Mouse (Mus musculus) midbrain, embryonic 13.5 days (tissue): ENCODE measurements around the gene Tor1a. TPM values are rescaled to one million over a fixed set of nuclear protein-coding genes. Genes with fewer than 3 reads are reported as not detected.
A peak's percentile ranks its signal among the peaks of the same experiment; 100 is the strongest.

Experiments
- ATAC-seq: fragments of 200-750 bp; cut with Nextera tagmentation; 2 replicates; pipeline ENCODE4 v1.8.0; 2017; ENCODE audit warnings: mild to moderate bottlenecking, moderate TSS enrichment, moderate library complexity
- H3K27ac ChIP-seq: fragments of 300-500 bp; sonication (generic); 2 replicates; pipeline ENCODE4 v1.5.1; 2015; ENCODE audit warnings: inconsistent platforms, mild to moderate bottlenecking, moderate library complexity
- H3K27me3 ChIP-seq: fragments of 300-500 bp; sonication (generic); 2 replicates; pipeline ENCODE4 v1.6.1; 2015; ENCODE audit warnings: mild to moderate bottlenecking, inconsistent platforms
- H3K36me3 ChIP-seq: fragments of 300-500 bp; sonication (generic); 2 replicates; pipeline ENCODE4 v1.6.1; 2015; ENCODE audit warnings: mild to moderate bottlenecking, inconsistent platforms
- H3K4me1 ChIP-seq: fragments of 300-500 bp; sonication (generic); replicated peaks from 2 replicates; pipeline ENCODE4 v1.6.1; 2015; ENCODE audit warnings: inconsistent platforms
- H3K4me2 ChIP-seq: fragments of 300-500 bp; sonication (generic); replicated peaks from 2 replicates; pipeline ENCODE4 v1.6.1; 2015; ENCODE audit warnings: moderate library complexity, mild to moderate bottlenecking, inconsistent platforms
- H3K4me3 ChIP-seq: fragments of 300-500 bp; sonication (generic); replicated peaks from 2 replicates; pipeline ENCODE4 v1.5.1; 2015; ENCODE audit warnings: mild to moderate bottlenecking, inconsistent platforms
- H3K9ac ChIP-seq: fragments of 300-500 bp; sonication (generic); replicated peaks from 2 replicates; pipeline ENCODE4 v1.6.1; 2015; ENCODE audit warnings: mild to moderate bottlenecking, inconsistent platforms
- H3K9me3 ChIP-seq: fragments of 300-500 bp; sonication (generic); 2 replicates; pipeline ENCODE4 v1.6.1; 2016; ENCODE audit warnings: mild to moderate bottlenecking, inconsistent platforms
- WGBS: fragments of 180-500 bp; shearing (Covaris S2); methylation state at CpG from one replicate; pipeline ENCODE4 v1.1.7; 2015; 5-methylcytosine and 5-hydroxymethylcytosine counted together
- polyA plus RNA-seq: library from polyadenylated mRNA; unstranded; fragments of >200 nt; fragmentation: Nextera tagmentation; extraction: Ambion mirVana; gene quantifications from 2 replicates; pipeline ENCODE4 v1.2.1, GENCODE M21; 2015

The Tor1a gene
- polyA plus RNA-seq, 1 experiment from 2014 or later, result 95.7 TPM

DNA sequence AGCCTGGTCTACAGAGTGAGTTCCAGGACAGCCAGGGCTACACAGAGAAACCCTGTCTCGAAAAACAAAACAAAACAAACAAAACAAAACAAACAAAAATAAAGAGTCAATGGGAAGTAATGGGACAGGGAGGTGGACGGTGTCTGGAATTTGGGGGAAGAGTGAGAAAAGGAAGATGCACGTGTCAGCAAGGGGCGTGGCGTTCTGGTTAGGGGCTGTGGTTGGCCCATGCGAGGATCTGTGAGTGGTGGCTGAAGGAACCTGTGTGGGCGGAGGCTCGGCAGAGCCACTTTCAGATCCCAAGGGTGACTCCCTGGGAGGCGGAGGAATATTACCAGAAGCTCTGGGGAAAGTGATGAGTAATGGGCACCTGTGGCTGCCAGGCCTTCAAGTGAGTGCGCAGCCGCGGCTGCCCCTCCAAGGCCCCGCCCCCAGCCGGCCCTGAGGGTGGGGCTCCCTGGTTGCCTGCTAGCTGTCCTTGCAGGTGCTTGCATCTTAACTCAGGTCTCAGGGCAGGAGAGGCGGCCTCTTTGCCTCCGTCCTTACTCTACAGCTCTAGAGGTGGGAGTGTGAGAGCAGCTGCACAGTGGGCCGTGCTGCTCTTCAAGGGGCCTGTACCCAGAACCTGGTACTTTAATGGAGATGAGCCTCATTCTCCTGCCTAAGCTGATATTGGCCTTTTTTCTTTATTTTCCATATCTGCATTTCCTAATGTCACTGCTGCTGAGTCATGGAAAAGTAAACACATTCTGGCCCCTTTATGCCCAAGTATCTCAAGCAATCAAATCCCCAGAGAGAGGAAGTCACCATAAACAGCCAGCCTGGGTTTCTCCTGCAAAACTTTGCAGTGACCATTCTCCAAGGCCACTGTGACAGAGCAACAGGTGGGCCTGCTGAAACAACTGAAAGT is 17.6 kb upstream of the Tor1a start:
- Histone ChIP-seq H3K4me3 (no peak overlapping the region), H3K4me1 (peaks cover 33% of the 10 kb centered on the region), H3K36me3 (peaks cover 7% of the 10 kb centered on the region; the same call in 1 of the 2 replicates), H3K27me3 (no peaks in the 10 kb centered on the region), H3K27ac (no peak overlapping the region), H3K9me3 (no peaks in the 10 kb centered on the region), H3K9ac (no peak overlapping the region), H3K4me2 (no peak overlapping the region)
- WGBS, result 27% methylated on average over 17 of the region's 17 CpGs
- no peak for ATAC-seq

DNA sequence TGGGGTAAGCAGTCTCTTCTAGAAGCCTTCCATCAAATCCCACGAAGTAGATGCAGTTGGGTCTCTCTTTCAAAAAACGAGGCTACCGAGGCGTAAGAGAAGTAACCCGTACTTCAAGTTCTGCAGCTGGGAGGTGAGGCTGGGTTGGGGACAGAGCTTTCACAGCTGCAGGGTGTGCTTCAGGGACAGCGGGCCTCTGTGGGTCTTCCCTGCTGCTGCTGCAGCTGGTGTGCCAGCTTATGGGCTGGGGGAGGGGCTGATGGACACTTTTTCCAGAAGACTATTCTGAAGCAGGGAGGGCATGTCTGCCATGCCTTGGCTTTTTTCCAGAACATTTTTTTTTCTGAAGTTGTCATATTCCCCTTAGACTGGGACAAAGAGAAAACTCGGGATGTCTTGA is 15.3 kb upstream of the Tor1a start:
- Histone ChIP-seq H3K9ac (peak overlapping the region; percentile 78), H3K36me3 (peaks cover 21% of the 10 kb centered on the region), H3K27ac (no peak overlapping the region), H3K4me2 (peak overlapping the region; percentile 82), H3K27me3 (no peaks in the 10 kb centered on the region), H3K4me3 (peak overlapping the region; percentile 87), H3K9me3 (no peaks in the 10 kb centered on the region), H3K4me1 (peaks cover 33% of the 10 kb centered on the region)
- ATAC-seq, result no peak
- 52% methylated on average over 7 of the region's 7 CpGs for WGBS

DNA sequence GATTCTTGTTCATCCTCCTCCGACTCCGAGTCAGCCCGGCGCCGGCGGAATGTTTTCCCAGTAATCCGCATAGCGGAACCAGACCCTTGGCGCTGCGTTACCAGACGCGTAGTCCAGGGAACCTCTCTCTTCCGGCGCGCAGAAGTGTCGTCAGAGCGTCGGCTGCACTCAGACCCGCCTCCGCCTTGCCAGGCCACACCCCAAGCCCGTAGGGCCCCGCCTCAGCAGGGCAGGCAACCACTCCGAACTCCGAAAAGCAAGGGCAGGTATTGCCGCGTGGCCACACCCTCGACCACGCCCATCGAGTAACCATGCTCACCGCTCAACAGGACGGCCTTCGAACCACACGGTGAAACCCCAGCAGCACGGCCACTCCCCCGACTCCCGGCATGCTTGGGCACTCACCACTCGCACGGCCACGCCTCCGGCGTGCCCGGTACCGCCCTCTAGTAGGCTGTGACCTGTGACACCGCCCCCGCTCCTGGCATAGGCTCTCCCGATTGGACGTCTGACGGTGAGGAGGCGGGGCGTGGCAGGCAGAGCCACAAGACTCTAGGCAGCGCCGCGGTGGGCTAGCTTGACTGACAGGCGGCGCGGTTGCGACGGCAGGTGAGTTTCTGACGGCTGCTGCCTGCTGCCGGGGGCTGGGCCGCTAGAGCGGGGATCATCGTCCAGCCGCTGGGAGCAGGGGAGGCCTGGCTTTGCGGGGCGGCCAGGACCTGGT is 14.2 kb upstream of the Tor1a start, which contains the start of the genes BC005624 and Usp20:
Gene BC005624, minus strand, starts transcription at position 412 of the 724 bp plus-strand sequence.
Gene Usp20, plus strand, starts transcription at position 490 of the 724 bp plus-strand sequence.
- under 1% methylated on average over 66 of the region's 66 CpGs for WGBS
- peak within 1 kb of the TSS; percentile 78 for H3K9ac ChIP-seq

DNA sequence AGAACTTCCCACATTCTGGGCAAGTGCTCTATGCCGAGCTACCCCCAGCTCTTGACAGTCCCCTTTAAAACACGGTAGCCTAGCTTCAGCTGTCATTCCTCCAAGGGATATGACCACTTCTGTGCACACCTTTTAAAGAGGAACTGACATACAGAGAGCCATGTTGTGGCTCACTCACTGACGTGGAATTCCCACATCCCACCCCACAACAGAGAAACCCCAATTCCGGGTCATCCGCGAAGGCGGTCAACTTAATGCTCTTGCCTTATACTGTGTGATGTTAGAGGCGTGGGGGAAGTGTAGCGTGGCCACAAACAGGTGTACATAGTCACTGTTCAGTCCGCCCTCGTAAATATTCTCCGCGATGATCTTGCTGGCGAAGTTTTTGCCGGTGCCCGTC is 907 bp downstream of the Tor1a start:
- no peak; the same call in 1 of the 2 replicates for ATAC-seq
- H3K27me3 ChIP-seq, result no peaks in the 10 kb centered on the region
- H3K27ac ChIP-seq, result no peak overlapping the region
- peak overlapping the region; percentile 96 for H3K4me3 ChIP-seq
- H3K4me1 ChIP-seq, result peaks cover 29% of the 10 kb centered on the region
- H3K9me3 ChIP-seq, result no peaks in the 10 kb centered on the region
- peak overlapping the region; percentile 96 for H3K4me2 ChIP-seq
- peaks cover 50% of the 10 kb centered on the region for H3K36me3 ChIP-seq
- WGBS, result 27% methylated on average over 16 of the region's 16 CpGs
- peak overlapping the region; percentile 97 for H3K9ac ChIP-seq

More for the DNA sequence above, 14.2 kb upstream of the Tor1a start, which contains the start of the genes BC005624 and Usp20:
- Histone ChIP-seq H3K27ac (peak within 1 kb of the TSS; percentile 76), H3K27me3 (no peaks in the 10 kb centered on the region), H3K4me3 (peak within 1 kb of the TSS; percentile 87), H3K4me2 (peak within 1 kb of the TSS; percentile 82), H3K4me1 (peaks cover 33% of the 10 kb centered on the region), H3K9me3 (no peaks in the 10 kb centered on the region), H3K36me3 (peaks cover 32% of the 10 kb centered on the region)
- ATAC-seq, result peak; percentile 99

DNA sequence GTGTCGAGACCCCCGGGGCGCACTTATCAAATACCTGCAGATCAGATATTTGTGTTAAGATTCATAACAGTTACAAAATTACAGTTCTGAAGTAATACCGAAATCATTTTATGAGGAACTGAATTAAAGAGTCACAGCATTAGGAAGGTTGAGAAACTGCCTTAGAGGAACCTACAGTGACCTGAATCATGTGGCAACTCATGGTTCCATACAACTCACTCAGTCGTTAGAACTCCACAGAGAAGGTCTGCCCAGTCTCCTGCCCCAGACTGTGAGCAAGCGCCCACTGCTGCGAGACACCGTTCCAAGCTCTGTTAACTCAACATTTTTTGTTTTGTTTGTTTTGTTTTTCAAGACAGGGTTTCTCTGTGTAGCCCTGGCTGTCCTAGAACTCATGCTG is 2.1 kb downstream of the Tor1a start:
- no peaks in the 10 kb centered on the region for H3K27me3 ChIP-seq
- no peak overlapping the region for H3K27ac ChIP-seq
- 96% methylated on average over 8 of the region's 8 CpGs for whole genome bisulfite sequencing
- no peak overlapping the region for H3K9ac ChIP-seq
- H3K4me3 ChIP-seq, result no peak overlapping the region
- peaks cover 55% of the 10 kb centered on the region for H3K36me3 ChIP-seq
- H3K4me1 ChIP-seq, result peaks cover 29% of the 10 kb centered on the region
- no peak for ATAC-seq
- peak overlapping the region; percentile 96; the same call in 1 of the 2 replicates for H3K4me2 ChIP-seq
- H3K9me3 ChIP-seq, result no peaks in the 10 kb centered on the region

DNA sequence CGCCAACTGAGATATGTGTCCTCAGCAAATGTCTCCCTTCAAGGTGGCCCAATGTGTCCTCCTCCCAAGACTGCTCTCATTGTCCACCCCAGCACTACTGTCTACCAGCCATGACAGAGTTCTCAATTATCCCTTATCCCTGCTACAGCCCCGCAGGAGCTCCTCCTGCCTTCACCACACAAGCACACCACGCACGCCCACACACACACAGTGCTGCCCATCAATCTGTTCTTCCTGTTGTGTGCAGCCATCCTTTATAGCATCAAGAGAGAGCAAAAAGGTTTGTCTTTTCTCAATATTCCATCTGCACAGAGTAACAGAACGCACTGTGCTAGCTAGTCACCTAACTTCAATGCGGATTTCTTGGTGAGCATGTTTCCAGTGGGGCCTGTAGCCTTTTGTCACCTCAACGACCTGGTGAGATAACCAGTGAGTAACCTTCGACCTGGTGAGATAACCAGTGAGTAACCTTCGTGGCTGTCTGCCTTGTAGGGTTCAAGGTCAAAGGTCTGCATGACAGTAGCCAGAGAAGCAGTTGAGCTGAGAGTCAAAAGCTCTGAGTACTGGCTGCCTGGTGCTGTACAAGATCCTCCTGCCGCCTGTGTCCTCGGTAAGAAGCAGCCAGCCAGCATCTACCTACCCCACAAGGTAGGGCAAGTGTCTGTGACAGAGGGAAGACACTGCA is 5.0 kb downstream of the Tor1a start:
- H3K4me3 ChIP-seq, result no peak overlapping the region
- no peaks in the 10 kb centered on the region for H3K9me3 ChIP-seq
- peaks cover 81% of the 10 kb centered on the region for H3K36me3 ChIP-seq
- ATAC-seq, result no peak
- H3K27me3 ChIP-seq, result no peaks in the 10 kb centered on the region
- H3K4me1 ChIP-seq, result peaks cover 29% of the 10 kb centered on the region
- H3K4me2 ChIP-seq, result no peak overlapping the region
- no peak overlapping the region for H3K9ac ChIP-seq
- WGBS, result 92% methylated on average over 11 of the region's 11 CpGs
- H3K27ac ChIP-seq, result no peak overlapping the region

DNA sequence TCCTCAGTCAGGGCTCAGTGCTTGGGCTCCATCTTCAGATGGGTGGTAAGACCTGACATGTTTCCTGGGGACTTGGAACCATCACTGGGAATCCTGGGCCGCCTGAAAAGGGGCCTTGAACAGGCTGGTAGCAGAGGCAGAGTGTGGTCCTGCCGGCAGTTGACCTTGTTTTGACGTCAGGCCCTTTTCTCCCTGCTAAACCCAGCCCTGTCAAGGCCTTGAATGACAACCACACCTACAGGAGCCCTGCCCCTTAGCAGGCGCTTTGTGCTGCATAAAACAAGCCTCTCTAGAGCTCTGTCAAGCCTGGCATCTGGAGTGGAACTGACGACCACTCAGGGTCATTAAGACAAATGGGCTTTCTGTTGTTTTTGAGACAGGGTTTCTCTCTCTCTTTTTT is 7.9 kb downstream of the Tor1a start:
- no peak for ATAC-seq
- Histone ChIP-seq H3K4me1 (peaks cover 18% of the 10 kb centered on the region), H3K9me3 (no peaks in the 10 kb centered on the region), H3K36me3 (peaks cover 100% of the 10 kb centered on the region), H3K27me3 (no peaks in the 10 kb centered on the region), H3K4me3 (no peak overlapping the region), H3K9ac (no peak overlapping the region), H3K4me2 (no peak overlapping the region), H3K27ac (no peak overlapping the region)
- 55% methylated on average over 5 of the region's 5 CpGs for WGBS

DNA sequence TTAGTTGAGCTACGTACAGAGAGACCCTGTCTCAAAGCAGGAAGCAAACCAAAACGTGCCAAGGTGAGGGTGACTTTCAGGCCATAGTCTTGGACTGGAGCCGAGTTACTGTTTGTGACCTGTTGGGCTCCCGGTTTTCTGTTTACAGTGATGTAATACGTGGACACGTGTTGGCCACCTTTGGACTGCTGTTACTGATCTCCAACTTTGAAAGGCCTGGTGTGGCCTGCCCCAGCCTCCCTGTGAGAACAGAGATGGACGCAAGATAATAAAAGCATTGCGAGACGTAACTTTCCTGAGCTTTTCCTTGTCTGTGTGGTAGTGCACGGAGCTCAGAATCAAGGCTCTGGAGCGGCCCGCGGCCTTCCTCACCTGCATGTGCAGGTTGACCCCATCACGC is 9.0 kb downstream of the Tor1a start:
- Histone ChIP-seq H3K36me3 (peaks cover 90% of the 10 kb centered on the region), H3K9me3 (no peaks in the 10 kb centered on the region), H3K4me1 (peaks cover 24% of the 10 kb centered on the region), H3K4me2 (no peak overlapping the region), H3K9ac (no peak overlapping the region), H3K4me3 (no peak overlapping the region), H3K27me3 (no peaks in the 10 kb centered on the region), H3K27ac (no peak overlapping the region)
- no peak for ATAC-seq
- 92% methylated on average over 14 of the region's 14 CpGs for WGBS

DNA sequence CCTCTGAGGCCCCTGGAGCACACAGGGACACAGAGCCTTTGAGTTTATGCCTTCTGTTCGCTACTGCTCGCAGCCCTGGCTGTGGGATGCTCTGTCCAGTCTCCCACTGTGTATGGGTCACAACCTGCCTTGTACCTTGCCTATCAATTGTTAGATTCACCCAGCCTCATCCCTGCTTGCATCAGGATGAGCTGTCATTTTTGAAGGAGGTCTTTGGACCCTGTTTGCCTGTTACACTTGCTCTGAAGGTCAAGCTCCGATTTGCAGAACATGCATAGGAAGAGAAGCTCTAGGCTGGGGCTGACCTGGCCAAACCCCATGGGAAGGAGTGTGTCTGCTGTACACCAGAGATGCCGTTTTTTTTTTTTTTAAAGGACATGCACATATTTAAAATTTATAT is 10.2 kb downstream of the Tor1a start:
- Histone ChIP-seq H3K4me3 (no peak overlapping the region), H3K27me3 (no peaks in the 10 kb centered on the region), H3K27ac (no peak overlapping the region), H3K4me1 (peaks cover 31% of the 10 kb centered on the region), H3K36me3 (peaks cover 78% of the 10 kb centered on the region), H3K4me2 (no peak overlapping the region), H3K9ac (no peak overlapping the region), H3K9me3 (no peaks in the 10 kb centered on the region)
- no peak for ATAC-seq
- 83% methylated on average over 4 of the region's 4 CpGs for WGBS

DNA sequence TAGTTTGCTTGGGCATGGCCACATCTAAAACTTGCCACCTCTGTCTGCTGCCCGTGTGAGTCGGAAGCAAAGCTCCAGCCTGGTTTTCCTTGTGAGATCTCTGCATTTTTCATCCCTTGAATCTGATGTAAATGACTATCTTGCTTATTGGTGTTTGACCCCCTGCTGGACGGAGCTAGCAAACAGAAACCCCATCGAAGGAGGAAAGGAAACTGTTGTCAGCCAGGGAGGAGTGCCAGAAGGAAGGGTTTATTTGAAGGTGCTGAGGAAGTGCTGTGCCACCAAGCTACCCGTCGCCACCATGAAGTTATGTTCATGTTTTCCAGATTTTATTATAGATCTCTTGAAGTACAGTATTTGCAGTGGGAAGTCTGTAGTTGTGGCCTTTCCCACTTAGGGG is 12.9 kb downstream of the Tor1a start:
- H3K27me3 ChIP-seq, result no peaks in the 10 kb centered on the region; the same call in 1 of the 2 replicates
- no peaks in the 10 kb centered on the region for H3K9me3 ChIP-seq
- peaks cover 50% of the 10 kb centered on the region for H3K36me3 ChIP-seq
- H3K27ac ChIP-seq, result no peak overlapping the region
- peak overlapping the region; percentile 88 for H3K9ac ChIP-seq
- peak overlapping the region; percentile 93 for H3K4me2 ChIP-seq
- H3K4me3 ChIP-seq, result no peak overlapping the region
- no peak for ATAC-seq
- 86% methylated on average over 6 of the region's 6 CpGs for WGBS
- peaks cover 35% of the 10 kb centered on the region for H3K4me1 ChIP-seq

DNA sequence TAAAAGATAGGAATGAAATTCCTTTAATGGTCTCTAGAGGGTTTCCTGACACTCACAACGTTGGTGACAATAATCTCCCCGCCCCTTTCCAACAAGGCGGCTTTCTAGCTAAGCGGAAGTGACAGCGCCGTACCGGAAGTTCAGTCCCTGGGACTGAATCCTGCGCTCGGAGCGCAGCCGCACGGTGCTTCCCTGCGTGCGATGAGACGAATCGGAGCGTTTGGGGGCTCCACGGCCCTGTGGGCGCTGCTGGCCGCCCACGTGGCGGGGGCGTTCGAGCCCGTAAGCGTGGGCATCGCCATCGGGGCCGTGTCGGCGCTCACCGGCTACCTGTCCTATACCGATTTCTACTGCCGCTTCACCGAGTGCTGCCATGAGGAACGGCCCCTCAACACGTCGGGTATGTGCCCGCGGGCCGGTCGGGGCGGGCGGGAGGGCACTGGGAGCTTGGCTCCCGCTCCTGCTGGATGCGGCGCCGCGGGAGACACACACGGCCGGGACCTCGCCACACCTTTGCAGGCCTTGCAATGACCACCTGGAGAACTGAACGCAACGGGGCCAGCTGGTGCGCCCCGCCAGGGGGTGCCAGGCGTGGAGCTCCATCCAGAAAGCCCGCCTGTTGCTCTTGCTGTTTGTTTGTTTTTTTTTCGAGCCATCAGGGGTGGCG is 14.8 kb downstream of the Tor1a start, which contains the start of gene Tor1b:
Gene Tor1b, plus strand, starts transcription at position 136 of the 667 bp plus-strand sequence.
- Histone ChIP-seq H3K36me3 (peaks cover 32% of the 10 kb centered on the region), H3K9me3 (no peaks in the 10 kb centered on the region), H3K4me2 (peak within 1 kb of the TSS; percentile 93), H3K4me1 (peaks cover 35% of the 10 kb centered on the region), H3K9ac (peak within 1 kb of the TSS; percentile 88), H3K27ac (peak within 1 kb of the TSS; percentile 88), H3K27me3 (no peaks in the 10 kb centered on the region; the same call in 1 of the 2 replicates), H3K4me3 (peak within 1 kb of the TSS; percentile 84)
- ATAC-seq, result peak; percentile 95
- under 1% methylated on average over 60 of the region's 60 CpGs for WGBS
